Mouse (Mus musculus) CD4-positive helper T cell, adult 2 months (primary cell): Measurements from ENCODE around the gene Mctp2.

Source experiments
- DNase-seq: peaks from one replicate; pipeline ENCODE4 v3.0.0-alpha.2; 2012; ENCODE audit warnings: low read depth, missing footprints, low spot score

The Mctp2 gene

DNA sequence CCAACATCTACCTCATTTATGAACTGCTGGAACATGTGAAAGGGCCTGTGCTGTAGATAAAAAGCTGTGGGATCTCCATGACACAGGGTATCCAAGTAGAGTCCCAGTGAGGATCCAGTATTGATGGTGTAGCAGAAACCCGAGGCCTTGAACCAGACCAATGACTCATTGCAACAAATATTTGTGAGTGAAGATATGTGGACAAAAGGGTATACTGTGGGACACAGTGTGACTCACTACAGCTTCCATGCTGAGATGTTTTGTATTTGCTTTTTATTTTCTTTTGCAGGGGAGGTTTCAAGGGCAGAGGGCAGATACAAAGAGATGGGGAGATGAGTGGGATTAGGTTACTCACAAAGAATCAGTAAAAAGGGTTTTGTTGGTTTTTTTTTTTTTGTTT lies 209.4 kb downstream of the Mctp2 start:
- DNase-seq: no peak

DNA sequence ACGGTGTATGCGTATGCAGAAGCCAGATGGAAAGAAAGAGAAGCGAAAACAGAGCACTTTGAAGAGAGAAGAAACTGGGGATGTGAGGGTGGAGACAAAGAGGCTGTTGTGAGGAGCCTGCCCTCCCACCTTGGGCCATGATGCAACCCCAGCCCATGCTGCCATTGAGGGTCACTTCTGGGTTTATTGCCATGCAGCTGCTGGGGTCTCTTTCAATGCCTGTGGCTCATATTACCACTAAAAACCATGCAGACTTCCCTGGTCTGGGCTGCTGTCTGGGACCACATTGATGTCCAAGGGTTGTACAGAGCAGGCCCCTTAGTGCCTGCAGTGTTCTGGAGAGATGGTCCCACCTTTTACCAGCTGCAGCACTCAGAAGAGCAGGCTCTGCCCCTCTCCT lies 210.0 kb downstream of the Mctp2 start:
- no peak for DNase-seq

DNA sequence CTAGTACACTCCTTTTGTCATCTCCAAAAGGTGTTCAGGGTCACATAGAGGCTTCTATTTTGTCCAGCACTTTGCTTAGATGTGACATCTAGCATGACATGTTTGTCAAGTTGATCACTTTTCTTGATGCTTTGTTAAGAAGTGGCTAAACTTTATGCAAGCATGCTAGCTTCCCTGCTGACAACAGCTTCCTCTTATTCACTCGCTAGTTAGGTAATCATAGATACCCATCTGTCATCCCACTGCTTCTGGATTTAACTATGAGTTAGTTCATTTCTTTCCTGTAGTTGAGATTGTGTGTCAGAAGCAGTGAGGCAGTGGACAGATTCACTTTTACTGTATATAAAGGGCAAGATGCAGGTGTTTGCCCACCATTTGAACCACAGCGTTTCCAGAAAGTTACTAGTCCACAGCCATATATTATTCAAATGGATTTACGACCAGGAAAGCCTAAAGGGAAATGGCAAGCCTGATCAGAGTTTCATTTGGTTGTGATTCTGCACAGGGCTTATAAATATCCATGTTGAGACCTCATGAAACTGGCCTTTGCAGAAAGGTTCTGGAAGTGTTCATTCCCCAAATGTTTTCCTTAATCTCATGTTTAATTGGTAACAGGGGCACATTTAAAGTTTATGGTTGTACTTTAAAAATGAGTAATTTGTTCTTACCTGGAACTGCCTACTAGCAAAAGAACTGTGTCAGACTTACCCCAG lies 216.8 kb downstream of the Mctp2 start:
- DNase-seq: no peak

DNA sequence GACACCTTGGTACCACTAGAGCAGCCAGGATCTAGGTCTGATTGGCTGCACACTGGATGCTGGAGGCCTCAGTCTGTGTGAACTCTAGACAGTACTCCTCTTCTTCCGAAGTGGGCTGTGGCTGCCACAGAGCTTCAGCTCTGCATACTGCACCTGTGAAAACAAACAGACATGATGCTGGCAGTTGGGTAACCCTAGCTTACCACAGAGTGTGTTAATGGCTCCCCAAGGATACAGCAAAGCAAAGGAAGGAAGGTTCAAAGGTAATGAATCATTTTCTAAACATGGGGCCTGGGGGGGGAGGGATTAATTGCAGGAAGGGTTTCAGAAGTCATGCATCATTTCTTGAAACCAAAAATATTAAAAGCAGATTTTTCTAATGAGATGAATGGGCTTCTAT lies 225.7 kb downstream of the Mctp2 start:
- DNase-seq: no peak

DNA sequence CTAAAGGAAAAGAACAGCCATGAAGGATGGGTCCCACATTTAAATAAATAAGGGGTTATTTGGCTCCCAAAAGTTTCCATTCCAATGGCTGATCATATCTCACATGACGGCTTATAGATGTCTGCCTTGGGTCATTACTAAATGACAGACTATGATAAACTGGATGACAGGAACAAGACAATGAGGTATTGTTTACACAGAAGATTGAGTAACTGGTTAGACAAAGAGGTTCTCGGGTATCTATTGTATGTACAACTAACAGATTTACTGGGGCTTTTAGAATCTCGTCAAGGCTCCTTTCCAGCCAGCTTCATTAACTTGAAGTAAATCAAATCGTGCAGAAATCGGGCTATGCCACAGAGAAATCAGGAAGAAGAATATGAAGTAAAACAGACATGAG lies 227.5 kb downstream of the Mctp2 start:
- DNase-seq: no peak

DNA sequence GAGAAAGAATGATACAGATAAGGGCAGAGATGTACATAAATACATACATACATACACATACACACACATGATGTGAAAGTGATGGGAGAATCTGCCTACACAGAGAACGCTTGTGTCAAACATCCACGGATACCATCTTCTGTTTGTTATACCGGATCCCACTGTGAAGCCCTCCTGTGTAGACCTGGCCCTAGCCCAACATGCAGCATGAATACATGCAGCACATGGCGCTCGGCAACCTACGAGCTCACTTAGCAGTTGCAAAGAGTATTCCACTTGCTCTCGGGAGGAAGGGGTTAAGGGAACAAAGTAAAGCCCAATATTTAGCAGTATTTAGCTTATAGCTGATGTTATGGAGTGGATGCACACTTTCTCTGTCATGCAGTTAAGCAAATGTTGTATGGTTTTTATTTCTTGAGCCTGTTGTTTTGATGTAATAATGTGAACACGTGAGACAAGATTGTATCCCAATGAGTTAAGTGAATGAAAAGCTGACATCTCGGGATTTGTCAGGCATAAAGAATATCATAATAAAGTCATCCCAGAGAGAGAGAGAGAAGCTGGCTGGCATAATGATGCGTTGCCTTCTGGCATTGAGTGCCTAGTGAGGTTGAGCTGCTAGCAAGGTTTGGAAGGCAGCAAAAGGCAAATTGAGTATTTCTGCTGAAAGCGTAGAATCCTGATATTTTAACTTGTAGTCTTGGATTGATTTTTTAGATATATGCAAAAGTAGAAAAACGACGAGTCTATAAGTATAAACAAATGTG lies 234.8 kb downstream of the Mctp2 start:
- DNase-seq: no peak

DNA sequence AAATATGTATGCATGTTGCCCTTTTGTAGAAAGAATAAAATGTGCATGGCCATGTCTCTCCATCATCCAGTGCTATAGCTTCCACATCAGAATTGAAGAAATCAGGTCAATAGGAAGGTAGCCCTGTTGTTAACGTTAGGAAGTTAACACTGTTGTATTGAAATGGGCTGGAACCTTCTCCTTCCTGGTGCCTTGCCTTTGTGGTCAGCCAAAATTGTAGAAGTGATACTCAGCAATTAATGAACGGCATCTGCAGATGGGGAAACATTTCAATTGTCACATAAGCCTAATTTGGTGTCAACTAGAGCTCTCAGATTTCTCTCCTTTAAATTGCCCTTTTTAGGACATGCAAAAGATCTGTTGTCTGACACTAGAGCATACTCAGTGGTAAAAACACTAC lies 238.0 kb downstream of the Mctp2 start:
- no peak for DNase-seq

DNA sequence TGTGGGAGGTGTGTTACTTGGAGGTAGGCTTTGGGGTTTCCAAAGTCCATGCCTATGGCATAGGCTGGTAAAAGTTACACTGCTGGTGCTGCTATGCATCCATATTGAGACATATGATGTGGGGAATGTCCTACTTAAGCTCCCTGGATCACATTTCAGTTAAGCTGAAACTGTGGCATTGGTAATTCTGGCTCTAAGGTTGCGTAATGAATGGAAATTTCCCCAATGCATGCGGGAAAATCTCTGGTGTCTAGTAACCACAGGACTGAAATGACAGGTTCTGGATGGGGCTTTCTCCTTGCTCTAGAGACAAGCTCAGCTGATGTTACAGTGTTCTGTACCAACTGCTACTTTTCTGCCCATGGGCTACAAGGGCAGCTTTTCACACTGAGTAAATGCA lies 240.1 kb downstream of the Mctp2 start:
- no peak for DNase-seq

DNA sequence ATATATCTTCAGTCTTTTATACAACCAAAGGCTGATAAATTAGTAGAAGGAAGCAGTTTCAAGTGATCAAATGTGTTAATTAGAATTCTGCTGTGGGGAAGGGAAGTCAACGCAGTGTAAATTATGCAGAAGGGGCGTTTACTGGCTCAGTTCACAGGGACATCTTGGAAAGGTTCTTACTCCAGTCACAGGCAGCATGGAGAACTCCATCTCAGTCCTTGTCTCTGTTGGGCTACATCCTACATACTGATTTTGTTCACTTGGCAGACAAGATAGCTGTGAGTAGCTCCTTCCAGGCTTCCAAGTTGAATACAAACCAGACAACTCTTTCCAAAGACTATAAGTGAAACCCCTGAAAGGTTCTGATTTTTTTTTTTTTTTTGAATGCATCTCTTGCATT lies 254.6 kb downstream of the Mctp2 start:
- no peak for DNase-seq

DNA sequence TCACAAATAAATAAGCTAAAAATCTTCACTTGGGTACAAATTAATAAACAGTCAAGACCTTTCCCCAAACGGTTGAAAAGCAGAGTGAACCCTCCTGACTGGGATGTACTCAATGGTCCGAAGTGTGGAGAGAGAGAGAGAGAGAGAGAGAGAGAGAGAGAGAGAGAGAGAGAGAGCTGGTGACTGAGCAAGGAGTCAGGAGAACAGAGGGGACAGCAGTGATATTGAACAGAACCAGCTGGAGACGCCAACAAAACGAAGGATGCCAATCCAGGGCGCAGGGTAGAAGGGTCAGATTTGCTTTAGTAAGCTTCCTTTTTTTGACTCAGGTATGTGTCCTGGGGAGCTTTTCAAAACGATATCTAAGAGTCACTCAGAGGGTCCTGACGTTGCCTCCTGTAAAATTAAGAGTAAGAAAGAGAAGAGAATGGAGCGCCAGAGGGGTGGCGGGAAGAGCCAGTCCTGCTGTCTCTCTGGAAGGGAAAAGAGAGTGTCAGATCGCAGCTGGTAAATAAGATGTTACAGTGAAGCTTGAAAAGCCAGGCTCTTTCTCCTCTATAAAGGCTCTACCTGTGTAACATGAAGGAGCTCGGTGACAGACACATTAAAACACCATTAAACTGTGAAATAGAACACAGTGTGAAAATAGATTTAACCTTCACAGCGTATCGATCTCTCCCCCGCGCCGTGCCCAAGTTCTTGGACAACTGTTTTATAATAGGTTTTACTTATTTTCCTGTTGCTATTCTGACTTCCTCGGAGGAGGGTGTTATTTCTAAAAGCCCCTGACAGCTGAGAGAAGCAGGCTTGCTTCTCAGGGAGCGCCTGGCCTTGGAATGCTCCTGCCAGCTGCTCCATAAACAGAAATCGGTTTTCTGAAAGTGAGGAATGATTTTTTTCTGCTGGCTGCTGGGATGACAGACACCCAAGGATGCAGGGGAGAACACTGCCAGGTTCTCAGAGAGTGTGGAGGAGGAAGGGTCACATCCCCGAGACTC lies 258.5 kb downstream of the Mctp2 start:
- DNase-seq: no peak
